Mouse (Mus musculus) kidney, adult 11 months (tissue): ENCODE results near the gene Sacm1l.

ENCODE experiments used
- DNase-seq: peaks from one replicate; pipeline ENCODE4 v3.0.0; 2022

Sacm1l gene

DNA sequence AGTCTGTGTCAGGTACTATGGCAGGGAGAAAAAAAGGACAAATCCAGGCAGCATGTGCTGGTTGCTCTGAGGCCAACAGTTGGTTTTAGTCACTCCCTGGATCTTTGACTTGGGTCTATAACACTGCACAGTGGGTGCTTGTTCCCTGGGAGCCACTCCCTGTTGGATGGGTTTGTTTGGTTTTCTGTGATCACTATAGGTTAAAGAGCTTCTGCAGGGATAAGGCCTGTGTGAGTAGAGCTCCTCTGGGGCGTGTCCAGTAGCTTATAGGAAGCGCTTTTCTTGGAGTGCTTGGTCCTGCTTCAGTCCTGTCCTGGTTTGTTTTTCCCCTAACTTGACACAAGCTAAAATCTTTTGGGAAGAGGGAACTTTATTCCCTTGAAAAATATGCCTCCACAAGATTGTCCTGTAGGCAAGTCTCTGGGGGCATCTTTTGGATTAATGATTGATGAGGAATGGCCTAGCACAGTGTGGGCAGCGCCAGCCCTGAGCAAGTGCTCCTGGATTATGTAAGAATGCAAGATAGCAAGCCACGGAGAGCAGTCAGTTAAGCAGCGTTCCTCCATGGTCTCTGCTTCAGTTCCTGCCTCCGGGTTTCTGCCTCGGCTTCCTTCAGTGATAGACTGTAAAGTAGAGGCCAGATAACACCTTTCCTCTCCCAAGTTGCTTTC is 59.8 kb downstream of the Sacm1l start:
- DNase-seq = peak; percentile 83

DNA sequence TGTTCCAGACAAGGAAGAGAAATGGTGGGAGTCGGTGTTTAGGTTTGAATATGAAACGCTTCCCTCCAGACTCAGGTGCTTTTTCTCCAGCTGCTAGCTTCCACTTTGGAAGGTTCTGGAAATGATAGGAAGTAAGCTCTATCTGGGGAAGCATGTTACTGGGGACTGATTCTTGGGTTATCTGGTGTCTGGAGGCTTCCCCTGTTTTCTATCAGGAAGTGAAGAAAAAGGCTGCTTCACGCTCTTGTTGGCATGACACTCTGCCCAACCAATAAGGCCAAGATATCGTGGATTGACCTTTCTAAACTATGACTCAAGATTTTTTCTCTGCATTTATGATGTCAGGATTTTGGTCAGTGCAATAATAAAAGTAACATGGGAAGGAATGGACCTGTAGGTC is 65.6 kb downstream of the Sacm1l start:
- no peak for DNase-seq

DNA sequence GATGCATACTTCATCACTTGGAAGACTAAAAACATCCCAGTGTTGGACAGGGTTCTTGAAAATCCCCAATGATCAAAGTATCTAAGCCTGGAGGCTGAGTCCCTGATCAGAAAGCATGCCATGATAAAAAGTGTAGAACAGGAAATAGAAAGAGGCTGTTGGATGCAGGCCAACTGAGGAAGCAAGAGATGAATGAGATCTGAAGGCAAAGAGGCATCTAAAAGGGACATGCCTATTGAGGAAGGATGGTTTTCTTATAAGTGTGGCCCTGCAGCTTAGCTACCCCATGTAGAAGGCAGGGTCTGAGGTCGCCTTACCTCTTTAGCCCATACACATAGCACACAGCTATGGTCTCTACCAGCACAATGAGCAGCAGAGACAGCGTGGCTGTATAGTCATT is 67.4 kb downstream of the Sacm1l start:
- no peak for DNase-seq

DNA sequence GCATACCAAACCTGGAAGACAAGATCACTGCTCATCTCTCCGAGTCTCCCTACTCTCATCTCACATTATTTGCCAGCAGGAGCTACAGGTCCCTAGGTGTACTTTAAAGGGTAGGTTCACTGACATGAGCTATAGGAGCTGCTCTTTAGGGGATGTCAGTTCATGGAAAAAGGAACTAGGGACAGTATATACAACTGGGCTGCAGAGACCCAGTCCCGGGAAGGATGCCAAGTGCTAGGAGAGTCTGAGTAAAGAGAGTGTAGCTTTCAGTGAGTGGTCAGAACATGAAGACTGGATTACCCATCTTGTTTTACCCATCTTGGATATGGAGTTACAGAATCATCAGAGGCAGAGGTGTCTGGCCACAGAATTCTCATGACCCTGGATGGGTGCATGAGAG is 67.8 kb downstream of the Sacm1l start:
- DNase-seq = no peak

DNA sequence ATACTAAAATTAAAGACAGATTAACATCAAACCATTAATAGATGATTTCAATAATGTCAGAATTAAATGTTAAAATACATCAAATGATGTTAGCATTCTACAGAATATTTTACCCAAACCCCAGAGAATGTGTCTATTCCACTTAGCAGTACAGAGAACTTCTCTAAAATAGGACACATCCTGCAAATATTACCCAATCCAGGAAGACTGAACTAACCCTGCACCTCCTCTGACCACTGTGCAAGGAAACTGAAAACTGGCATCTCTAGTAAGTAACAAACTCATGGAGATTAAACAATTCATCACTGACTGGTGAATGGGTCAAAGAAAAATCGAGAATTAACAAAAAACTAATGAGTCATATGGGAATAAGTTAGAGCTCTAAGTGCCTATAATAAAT is 72.0 kb downstream of the Sacm1l start:
- no peak for DNase-seq

DNA sequence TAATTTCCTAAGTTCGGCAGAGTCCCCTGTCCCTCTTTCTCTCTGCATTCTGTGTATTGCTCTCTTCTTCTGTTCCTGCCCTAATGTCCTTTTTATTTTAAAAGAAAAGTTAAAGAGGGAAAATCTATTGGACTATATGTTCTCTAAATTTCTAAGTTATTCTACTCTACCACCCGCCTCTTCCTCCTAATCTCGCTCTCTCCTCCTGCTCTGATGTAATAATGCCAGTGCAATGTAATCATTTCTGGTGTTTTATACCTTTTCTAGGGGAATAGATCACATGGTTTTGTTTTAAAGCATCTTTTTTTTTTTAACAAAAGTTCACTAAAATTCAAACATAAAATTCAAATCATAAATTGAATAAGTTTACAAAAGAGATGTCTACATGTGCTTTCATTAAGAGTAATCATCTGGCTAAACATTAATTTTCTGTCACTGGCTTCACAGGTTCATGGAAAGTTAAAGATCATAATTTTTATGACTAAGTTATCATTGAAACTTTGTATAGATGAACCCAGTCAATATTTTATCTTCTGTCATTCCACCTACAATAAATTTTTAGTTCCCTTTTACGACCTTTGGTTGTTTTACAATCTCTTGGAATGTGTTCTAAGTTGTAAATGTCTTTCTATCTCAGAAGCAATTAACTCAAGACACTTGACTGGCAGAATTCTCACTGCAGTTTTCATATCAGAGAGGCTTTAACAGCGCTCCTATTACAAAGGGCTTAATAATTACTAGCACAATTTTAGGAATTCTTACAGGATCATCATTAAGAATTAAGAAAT is 90.9 kb downstream of the Sacm1l start:
- DNase-seq = no peak

DNA sequence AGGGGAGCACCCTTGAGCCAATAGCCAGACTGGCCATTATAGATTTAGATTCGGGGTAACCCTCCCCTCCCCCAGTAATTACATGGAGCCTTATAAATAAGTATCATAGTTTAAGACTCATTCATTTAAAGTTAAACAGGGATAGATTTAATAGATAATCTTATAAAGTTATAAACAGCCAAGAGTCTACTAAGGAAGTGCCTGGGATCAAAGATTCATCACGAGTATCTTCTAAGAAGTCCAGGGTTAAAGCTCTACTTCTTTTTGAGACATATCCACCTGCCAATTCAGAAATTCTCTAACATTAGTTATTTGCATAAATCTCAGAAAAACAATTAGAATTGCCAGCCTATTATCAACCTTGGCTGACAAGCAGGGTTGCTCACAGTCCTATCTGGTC is 95.2 kb downstream of the Sacm1l start:
- no peak for DNase-seq

DNA sequence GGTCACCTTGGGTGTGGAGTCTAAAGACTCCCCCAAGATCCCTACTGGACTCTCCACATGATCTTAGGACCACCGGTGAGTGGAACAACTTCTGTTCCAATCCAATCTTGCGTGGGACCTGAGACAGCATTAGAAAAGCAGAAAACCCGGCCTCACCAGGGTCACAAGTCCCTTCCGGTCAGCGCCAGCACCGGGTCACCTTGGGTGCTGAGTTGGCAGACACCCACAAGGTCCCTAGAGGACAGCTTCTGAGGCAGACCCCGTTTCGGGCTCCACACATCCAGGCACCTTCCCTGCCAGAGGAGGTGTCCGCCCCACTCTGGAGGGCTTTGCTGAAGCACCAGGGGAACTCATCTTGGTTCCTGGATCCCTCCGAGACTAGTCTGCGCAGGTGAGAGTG is 96.3 kb downstream of the Sacm1l start:
- DNase-seq = peak; percentile 73

DNA sequence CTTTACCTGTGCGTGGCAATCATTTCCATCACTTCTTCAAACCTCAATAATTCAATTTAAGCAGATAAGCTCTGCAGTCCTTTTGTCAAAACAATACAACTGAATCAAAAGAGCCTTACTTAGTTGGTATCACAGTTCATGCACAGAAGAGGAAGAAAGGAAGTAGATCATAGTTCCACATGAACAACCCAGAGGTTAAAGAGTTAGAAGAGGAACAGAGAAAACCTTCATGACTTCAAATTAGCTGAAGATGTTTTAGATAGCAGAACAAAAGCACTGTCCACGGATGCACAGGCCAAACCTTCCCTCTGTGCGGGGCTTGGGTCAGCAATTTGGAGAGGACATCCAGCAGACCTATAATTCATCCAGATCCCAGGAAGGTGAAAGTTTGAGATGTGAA is 102.1 kb downstream of the Sacm1l start:
- DNase-seq = no peak

DNA sequence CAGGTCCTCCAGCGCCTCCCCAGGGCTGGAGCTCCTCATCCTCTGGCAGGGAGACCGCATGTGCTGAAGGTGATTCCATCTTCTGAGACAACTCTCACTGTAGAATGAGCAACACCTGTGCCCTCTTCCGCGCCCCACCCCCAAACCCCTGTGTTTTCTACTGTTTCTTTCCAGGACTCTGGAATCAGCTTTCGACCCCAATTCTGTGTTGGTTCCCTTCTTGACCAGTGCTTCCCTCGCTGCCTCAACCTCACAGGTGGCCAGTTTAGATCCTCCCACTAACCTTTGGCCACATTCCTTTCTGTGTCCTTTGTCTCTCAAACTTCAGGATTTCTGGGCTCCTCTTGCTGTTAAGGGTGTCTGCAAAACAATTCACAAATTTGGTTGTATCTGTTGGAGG is 102.7 kb downstream of the Sacm1l start, which contains the start of gene Slc6a20b:
TSS of gene Slc6a20b (minus strand) at position 285 of the 400 bp plus-strand sequence.
- DNase-seq = peak; percentile 76

DNA sequence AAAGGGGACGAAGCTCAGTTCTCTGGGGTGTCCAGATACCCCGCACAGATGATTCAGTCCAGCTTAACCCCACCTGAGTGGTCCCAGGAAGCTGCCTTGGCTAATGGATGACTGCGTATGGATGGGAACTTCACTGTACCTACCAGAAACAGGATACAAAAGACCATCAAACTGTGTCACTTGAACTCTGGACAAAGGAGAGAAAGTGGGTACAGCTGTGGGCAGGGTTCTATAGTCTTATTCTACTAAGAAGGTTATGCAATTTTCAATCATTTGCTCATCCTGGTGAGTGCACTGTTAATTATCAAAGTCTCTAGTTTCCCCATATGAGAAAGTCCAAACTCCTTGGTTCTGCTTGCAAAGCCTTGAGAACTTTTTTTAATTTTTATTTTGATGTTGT is 103.4 kb downstream of the Sacm1l start:
- DNase-seq = peak; percentile 51

DNA sequence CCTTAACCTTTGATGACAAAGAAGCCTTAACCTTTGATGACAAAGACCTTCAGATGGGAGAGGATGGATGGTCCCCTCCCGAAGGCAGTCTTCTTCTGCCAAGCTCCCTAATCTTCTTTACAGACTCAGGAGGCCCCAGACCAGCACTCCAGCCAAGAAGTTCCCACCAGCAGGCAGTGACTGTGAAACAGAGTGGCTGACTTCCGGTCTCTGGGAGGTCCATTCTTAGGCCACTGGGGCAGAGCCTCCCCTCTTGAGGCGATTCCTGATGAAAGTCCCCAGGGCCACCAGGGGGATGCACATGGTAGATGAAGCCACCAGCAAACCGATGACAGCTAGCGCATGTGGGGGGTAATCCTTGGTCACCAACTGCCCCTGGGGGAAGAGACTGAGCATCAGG is 107.2 kb downstream of the Sacm1l start:
- DNase-seq = no peak

DNA sequence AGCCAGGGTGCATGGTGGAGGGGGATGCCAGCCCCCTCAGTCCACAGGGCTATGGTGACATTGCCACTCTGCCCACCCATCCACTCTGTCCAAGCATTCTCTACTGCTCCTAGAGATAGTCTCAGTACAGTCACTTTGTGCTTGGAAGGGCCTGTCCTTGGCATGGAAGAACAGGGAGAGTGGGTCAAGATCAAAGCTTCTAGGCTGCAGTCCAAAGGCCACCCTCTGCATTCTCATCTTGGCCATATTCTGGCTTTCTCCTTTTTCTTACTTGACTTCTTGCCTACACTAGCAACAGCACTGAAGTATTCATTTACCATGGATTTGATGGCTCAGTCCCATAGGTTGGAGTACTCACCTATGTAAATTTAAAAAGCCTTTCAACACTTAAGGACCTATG is 108.7 kb downstream of the Sacm1l start:
- DNase-seq = peak; percentile 52

DNA sequence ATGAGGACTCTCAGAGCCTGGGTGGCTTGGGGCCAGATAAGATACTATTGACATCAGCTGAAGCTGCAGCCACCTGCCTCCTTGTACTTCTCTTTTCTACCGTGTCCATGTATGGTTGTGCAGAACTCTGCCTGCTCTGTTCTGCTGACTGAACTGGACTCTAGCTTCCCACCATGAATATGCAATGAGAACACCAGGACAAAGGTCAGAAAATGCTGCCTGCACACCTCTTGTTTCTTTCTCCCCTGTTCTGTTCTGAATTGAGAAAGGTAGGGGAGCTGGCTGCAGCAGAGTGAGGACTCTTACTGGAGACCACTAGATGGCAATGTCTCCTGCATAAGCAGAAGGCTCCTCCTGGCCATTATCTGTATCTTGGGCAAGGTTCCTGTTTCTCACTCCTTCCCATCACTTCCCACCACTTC is 109.1 kb downstream of the Sacm1l start:
- DNase-seq = peak; percentile 87

DNA sequence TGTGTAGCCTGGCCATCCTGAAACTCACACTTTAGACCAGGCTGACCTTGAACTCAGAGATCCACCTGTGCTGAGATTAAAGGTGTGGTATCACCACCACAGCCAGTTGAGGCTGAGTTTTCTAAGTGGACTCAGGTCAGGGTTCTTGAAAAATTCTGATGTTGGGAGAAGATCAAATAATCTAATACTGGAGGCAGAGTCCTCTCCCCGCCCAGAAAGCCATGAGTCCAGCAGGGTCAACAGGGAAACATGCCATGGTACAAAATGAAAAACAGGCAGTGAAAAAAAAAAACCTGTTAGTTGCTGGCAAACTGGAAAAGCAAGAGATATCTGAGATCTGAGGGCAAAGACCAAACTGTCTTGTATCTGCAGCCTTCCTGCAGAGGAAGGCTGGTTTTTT is 110.5 kb downstream of the Sacm1l start:
- DNase-seq = peak; percentile 62
